Mouse (Mus musculus) Patski (cell line): ENCODE data around the gene Usp29. TPM values are rescaled to one million over a fixed set of nuclear protein-coding genes. Genes with fewer than 3 reads are reported as not detected.

ENCODE experiments used
- ATAC-seq: fragments of 100-300 bp; one replicate; pipeline ENCODE4 v1.8.0; 2021
- CTCF ChIA-PET: fragments of 350-600 bp; sonication (Branson Sonifier 250); formaldehyde crosslinking; loops from one replicate; lab custom pipeline; 2022; ENCODE audit warnings: inconsistent platforms; lab: Charles Lee
- POLR2A ChIA-PET: fragments of 350-600 bp; sonication (Branson Sonifier 250); formaldehyde crosslinking; loops from one replicate; lab custom pipeline; 2022; ENCODE audit warnings: antibody characterized with exemption, inconsistent platforms; lab: Charles Lee
- DNase-seq: peaks from one replicate; pipeline ENCODE4 v3.0.0-alpha.2; 2011; ENCODE audit warnings: low read depth, low spot score
- H3K27me3 ChIP-seq: fragments of 371-371 bp; one replicate; pipeline ENCODE4 v1.5.1; 2021
- CTCF ChIP-seq: fragments of 100-300 bp; IDR thresholded peaks from one replicate; pipeline ENCODE4 v1.5.1; 2021
- in situ Hi-C: fragments of 300-500 bp; cut with MboI; formaldehyde crosslinking; loops from 3 replicates; pipeline ENCODE4 v1.11.1; 2018; ENCODE audit warnings: low pct_unique_long_range_greater_than_20kb, mixed read lengths
- polyA plus RNA-seq: library from polyadenylated mRNA; unstranded; gene quantifications from one replicate; pipeline ENCODE4 v1.2.3, GENCODE M21; 2021

Usp29 gene
- polyA plus RNA-seq, 1 experiment from 2014 or later = 4.3 TPM

GRCm38 (mm10) chr7:6801642-6802041, 71.3 kb downstream of the Usp29 start:
- ATAC-seq = no peak
- H3K27me3 ChIP-seq = no peaks in the 10 kb centered on the region
- CTCF ChIA-PET = interaction anchor here (1.0 to 1.9 kb wide), 4 partner anchors 10 to 33 kb away, joined by 3 to 6 read pairs (median 4); no protein-coding TSS in a partner anchor
- in situ Hi-C loops = no loop called here
- POLR2A ChIA-PET = no interaction called here
- no peak for TF ChIP-seq CTCF
- DNase-seq = no peak

GRCm38 (mm10) chr7:6810556-6810955, 80.2 kb downstream of the Usp29 start:
- TF ChIP-seq CTCF = no peak
- DNase-seq (no peak), ATAC-seq (no peak)
- H3K27me3 ChIP-seq = no peaks in the 10 kb centered on the region
- POLR2A ChIA-PET = interaction anchor here (0.5 kb wide), 1 partner anchor 375 kb away, joined by 5 read pairs; no protein-coding TSS in a partner anchor
- in situ Hi-C loops = no loop called here
- CTCF ChIA-PET = interaction anchor here (0.7 to 2.2 kb wide), 3 partner anchors 8 to 29 kb away, joined by 3 to 6 read pairs (median 6); no protein-coding TSS in a partner anchor

- ChIA-PET POLR2A (no interaction called here), CTCF (no interaction called here)
- no peak for DNase-seq
- no peak for TF ChIP-seq CTCF
- in situ Hi-C loops = no loop called here
- no peaks in the 10 kb centered on the region for H3K27me3 ChIP-seq
- no peak for ATAC-seq
Observed at GRCm38 (mm10) chr7:6814971-6815370, 84.6 kb downstream of the Usp29 start.

GRCm38 (mm10) chr7:6816706-6817376, 86.5 kb downstream of the Usp29 start:
- H3K27me3 ChIP-seq = no peaks in the 10 kb centered on the region
- no peak for TF ChIP-seq CTCF
- POLR2A ChIA-PET = no interaction called here
- in situ Hi-C loops = no loop called here
- ATAC-seq = no peak
- no peak for DNase-seq
- CTCF ChIA-PET = interaction anchor here (1.3 kb wide), 1 partner anchor 21 kb away, joined by 3 read pairs; no protein-coding TSS in a partner anchor

GRCm38 (mm10) chr7:6820296-6820695, 89.9 kb downstream of the Usp29 start:
- in situ Hi-C loops = no loop called here
- H3K27me3 ChIP-seq = no peaks in the 10 kb centered on the region
- ChIA-PET POLR2A (interaction anchor here (0.6 kb wide), 1 partner anchor 240 kb away, joined by 4 read pairs; no protein-coding TSS in a partner anchor), CTCF (interaction anchor here (1.0 kb wide), 1 partner anchor 15 kb away, joined by 4 read pairs; no protein-coding TSS in a partner anchor)
- ATAC-seq = no peak
- no peak for TF ChIP-seq CTCF
- DNase-seq = no peak

- no peaks in the 10 kb centered on the region for H3K27me3 ChIP-seq
- POLR2A ChIA-PET = interaction anchor here (1.4 kb wide), 1 partner anchor 25 kb away, joined by 4 read pairs; no protein-coding TSS in a partner anchor
- no peak for TF ChIP-seq CTCF
- CTCF ChIA-PET = interaction anchor here (1.1 to 1.9 kb wide), 3 partner anchors 38 to 96 kb away, joined by 3 to 4 read pairs (median 4); no protein-coding TSS in a partner anchor
- peak; percentile 57 for ATAC-seq
- DNase-seq = no peak
- in situ Hi-C loops = no loop called here
Observed at GRCm38 (mm10) chr7:6822633-6823032, 92.3 kb downstream of the Usp29 start.

- TF ChIP-seq CTCF = no peak
- in situ Hi-C loops = no loop called here
- DNase-seq = no peak
- POLR2A ChIA-PET = no interaction called here
- peak; percentile 31 for ATAC-seq
- no peaks in the 10 kb centered on the region for H3K27me3 ChIP-seq
- CTCF ChIA-PET = interaction anchor here (1.4 kb wide), 1 partner anchor 48 kb away, joined by 3 read pairs; no protein-coding TSS in a partner anchor
Observed at GRCm38 (mm10) chr7:6823673-6824072, 93.3 kb downstream of the Usp29 start.

GRCm38 (mm10) chr7:6825966-6826647, 95.7 kb downstream of the Usp29 start:
- no peak for TF ChIP-seq CTCF
- H3K27me3 ChIP-seq = no peaks in the 10 kb centered on the region
- ChIA-PET POLR2A (no interaction called here), CTCF (no interaction called here)
- ATAC-seq (no peak), DNase-seq (no peak)
- in situ Hi-C loops = no loop called here

GRCm38 (mm10) chr7:6829148-6829547, 98.8 kb downstream of the Usp29 start:
- CTCF ChIA-PET = interaction anchor here (1.5 kb wide), 1 partner anchor 18 kb away, joined by 6 read pairs; no protein-coding TSS in a partner anchor
- in situ Hi-C loops = no loop called here
- POLR2A ChIA-PET = no interaction called here

GRCm38 (mm10) chr7:6834950-6835349, 104.6 kb downstream of the Usp29 start:
- CTCF ChIA-PET = interaction anchor here (1.4 kb wide), 1 partner anchor 34 kb away, joined by 4 read pairs; no protein-coding TSS in a partner anchor
- POLR2A ChIA-PET = no interaction called here
- ATAC-seq = no peak
- no peak for DNase-seq
- no peaks in the 10 kb centered on the region for H3K27me3 ChIP-seq
- in situ Hi-C loops = no loop called here
- no peak for TF ChIP-seq CTCF

More at GRCm38 (mm10) chr7:6829148-6829547, 98.8 kb downstream of the Usp29 start:
- ATAC-seq (no peak), DNase-seq (no peak)
- H3K27me3 ChIP-seq = no peaks in the 10 kb centered on the region
- no peak for TF ChIP-seq CTCF

GRCm38 (mm10) chr7:6835351-6835750, 105.0 kb downstream of the Usp29 start:
- TF ChIP-seq CTCF = no peak
- in situ Hi-C loops = no loop called here
- ATAC-seq (no peak), DNase-seq (no peak)
- no peaks in the 10 kb centered on the region for H3K27me3 ChIP-seq
- ChIA-PET POLR2A (no interaction called here), CTCF (interaction anchor here (1.4 kb wide), 1 partner anchor 34 kb away, joined by 4 read pairs; no protein-coding TSS in a partner anchor)
